Mouse (Mus musculus) lung, embryonic 14.5 days (tissue): ENCODE data around the gene Gm43517. TPM values are rescaled to one million over a fixed set of nuclear protein-coding genes. Genes with fewer than 3 reads are reported as not detected.

Experiments used
- ATAC-seq: fragments of 200-750 bp; cut with Nextera tagmentation; 2 replicates; pipeline ENCODE4 v1.8.0; 2017; ENCODE audit warnings: mild to moderate bottlenecking, moderate TSS enrichment, moderate library complexity; ENCODE audit not compliant: insufficient read depth
- DNase-seq: peaks from one replicate; pipeline ENCODE4 v3.0.0-alpha.2; 2015
- H3K27ac ChIP-seq: fragments of 300-500 bp; sonication (generic); 2 replicates; pipeline ENCODE4 v1.5.1; 2014; ENCODE audit warnings: low read depth, mild to moderate bottlenecking, moderate library complexity
- H3K27me3 ChIP-seq: fragments of 300-500 bp; sonication (generic); 2 replicates; pipeline ENCODE4 v1.6.1; 2014; ENCODE audit warnings: low read length, control low read depth; ENCODE audit not compliant: insufficient read depth
- H3K36me3 ChIP-seq: fragments of 300-500 bp; sonication (generic); 2 replicates; pipeline ENCODE4 v1.6.1; 2014; ENCODE audit warnings: control low read depth; ENCODE audit not compliant: insufficient read depth
- H3K4me1 ChIP-seq: fragments of 300-500 bp; sonication (generic); 2 replicates; pipeline ENCODE4 v1.6.1; 2014; ENCODE audit warnings: antibody characterized with exemption, control low read depth; ENCODE audit not compliant: insufficient read depth
- H3K4me2 ChIP-seq: fragments of 300-500 bp; sonication (generic); 2 replicates; pipeline ENCODE4 v1.6.1; 2014; ENCODE audit warnings: mild to moderate bottlenecking
- H3K4me3 ChIP-seq: fragments of 300-500 bp; sonication (generic); 2 replicates; pipeline ENCODE4 v1.5.1; 2014; ENCODE audit warnings: low read depth, low read length
- H3K9ac ChIP-seq: fragments of 300-500 bp; sonication (generic); 2 replicates; pipeline ENCODE4 v1.6.1; 2014
- H3K9me3 ChIP-seq: fragments of 300-500 bp; sonication (generic); 2 replicates; pipeline ENCODE4 v1.6.1; 2016; ENCODE audit warnings: low read depth, low read length, control low read depth
- CTCF ChIP-seq: IDR thresholded peaks from 2 replicates; pipeline ENCODE4 v1.5.1; 2016; ENCODE audit warnings: antibody characterized with exemption, low read depth
- WGBS: fragments of 180-500 bp; shearing (Covaris S2); extraction: QIAGEN DNeasy Blood & Tissue Kit; methylation state at CpG from one replicate; pipeline ENCODE4 v1.1.7; 2014; 5-methylcytosine and 5-hydroxymethylcytosine counted together
- polyA plus RNA-seq: library from polyadenylated mRNA; unstranded; fragments of >200 nt; fragmentation: Nextera tagmentation; extraction: Ambion mirVana; gene quantifications from 2 replicates; pipeline ENCODE4 v1.2.1, GENCODE M21; 2014

Gene Gm43517
- polyA plus RNA-seq, 1 experiment from 2014 or later = not detected

DNA sequence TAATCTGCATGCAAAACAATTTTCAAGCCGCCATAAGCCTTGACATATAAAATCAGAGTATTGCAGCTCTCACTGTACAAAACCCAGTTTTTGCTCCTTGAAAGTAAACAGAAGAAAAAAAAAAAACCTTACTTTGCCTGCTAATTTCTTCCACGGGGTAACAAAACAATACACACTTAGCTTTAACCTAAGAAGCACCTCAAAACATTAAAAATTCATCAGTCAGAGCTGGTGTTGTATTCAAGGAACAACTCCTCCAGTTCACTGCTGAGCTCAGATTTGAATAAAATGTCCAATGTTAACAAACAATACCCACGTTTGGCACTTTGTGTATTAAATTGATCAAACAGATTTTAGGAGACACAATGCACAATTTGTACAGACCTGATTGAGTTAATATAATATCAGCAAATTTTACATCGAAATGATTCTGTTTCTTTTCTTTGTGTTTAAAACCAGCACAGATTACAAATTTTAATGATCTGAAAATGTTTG is 3.9 kb upstream of the Gm43517 start:
- H3K27me3 ChIP-seq = peaks cover 99% of the 10 kb centered on the region
- TF ChIP-seq CTCF = no peak
- H3K9ac ChIP-seq = no peak overlapping the region
- DNase-seq (peak; percentile 3), ATAC-seq (no peak)
- H3K36me3 ChIP-seq = no peaks in the 10 kb centered on the region
- no peak overlapping the region for H3K4me3 ChIP-seq
- no peaks in the 10 kb centered on the region for H3K9me3 ChIP-seq
- no peak overlapping the region for H3K27ac ChIP-seq
- H3K4me2 ChIP-seq = no peak overlapping the region
- H3K4me1 ChIP-seq = peaks cover 4% of the 10 kb centered on the region; the same call in 1 of the 2 replicates
- WGBS = 6% methylated on average over 4 of the region's 4 CpGs

DNA sequence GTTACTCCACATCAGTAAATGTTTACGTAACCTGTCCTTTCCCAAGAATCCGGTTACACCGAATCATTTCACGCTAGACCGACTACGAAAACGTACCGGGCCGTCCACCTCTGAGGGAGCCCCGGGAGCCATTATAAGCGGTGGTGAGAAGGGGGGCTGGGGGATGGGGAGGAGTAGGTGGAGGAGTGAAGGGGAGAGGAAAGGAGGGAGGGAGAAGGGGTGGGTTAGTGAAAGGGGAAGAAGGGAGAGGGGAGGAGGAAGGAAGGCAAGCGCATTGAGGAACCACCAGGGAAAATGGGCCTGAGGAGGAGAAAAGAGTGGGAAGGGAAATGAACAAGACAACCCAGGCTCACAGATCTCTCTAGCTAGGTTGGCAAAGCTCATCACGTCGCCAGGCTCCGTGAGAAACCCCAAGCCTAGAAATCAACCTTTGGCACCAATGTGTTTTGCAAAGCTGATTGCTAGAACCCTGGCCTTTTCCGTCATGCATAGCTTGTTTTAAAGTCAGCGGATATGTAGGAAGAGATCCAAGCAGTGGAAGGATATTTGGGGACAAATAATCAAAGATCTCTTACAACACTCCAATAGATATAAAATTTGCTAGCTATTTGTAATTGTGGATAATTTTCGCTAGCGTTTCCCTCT is 3.1 kb upstream of the Gm43517 start:
- ATAC-seq (no peak), DNase-seq (peak; percentile 10)
- Histone ChIP-seq H3K36me3 (no peaks in the 10 kb centered on the region), H3K27ac (no peak overlapping the region), H3K4me2 (no peak overlapping the region), H3K4me1 (peaks cover 4% of the 10 kb centered on the region; the same call in 1 of the 2 replicates), H3K9me3 (no peaks in the 10 kb centered on the region), H3K4me3 (no peak overlapping the region), H3K9ac (no peak overlapping the region), H3K27me3 (peaks cover 99% of the 10 kb centered on the region)
- TF ChIP-seq CTCF = no peak
- WGBS = 2% methylated on average over 19 of the region's 19 CpGs

DNA sequence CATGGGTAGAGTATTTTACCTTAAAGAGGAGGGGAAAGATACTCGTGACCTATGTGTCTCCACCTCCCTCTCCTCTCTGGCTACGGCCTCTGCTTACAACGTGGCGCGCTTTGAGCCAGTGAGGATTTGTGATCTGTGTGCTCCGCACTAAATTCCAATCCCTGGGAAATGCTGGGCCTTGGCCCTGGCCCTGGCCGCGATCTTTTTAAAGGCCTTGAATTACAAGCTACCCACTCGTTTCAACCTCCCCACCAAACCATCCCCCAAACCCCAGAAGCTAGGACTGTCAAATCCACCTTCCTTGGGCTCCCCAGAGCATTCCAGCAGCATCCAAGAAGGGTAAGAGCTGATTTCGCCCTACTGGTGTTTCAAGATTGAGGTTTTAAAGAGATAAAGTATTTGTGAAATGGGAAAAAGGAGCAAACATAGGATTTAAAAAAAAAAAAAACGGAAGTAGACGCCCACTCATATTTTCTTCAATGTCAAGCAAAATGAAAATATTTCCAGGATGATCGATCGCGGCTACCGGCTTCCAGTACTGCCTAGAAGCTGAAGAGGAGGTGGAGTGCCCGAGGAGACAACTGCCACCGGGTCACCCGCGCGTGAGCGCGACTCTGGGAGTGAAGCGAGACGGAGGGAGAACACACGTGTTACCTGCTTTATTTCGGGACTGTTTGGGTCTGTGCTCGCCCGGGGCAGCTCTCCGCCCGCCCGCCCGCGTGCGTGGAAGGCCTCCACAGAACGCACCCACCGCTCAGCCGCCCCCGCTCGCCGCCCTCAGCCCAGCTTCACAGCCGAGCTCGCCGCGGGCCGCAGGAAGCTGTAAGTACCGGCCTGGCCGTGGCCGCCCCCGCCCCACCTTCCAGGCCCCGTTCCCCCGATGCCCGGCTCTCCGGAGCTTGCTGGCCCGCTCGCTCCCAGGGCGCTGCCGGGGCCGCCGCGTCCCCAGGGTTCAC is 2.1 kb upstream of the Gm43517 start, which contains the start of gene Foxg1:
TSS of gene Foxg1 (plus strand) at position 96 of the 956 bp plus-strand sequence.
- peak; percentile 18 for DNase-seq
- TF ChIP-seq CTCF = no peak
- Histone ChIP-seq H3K9ac (no peak within 1 kb of the TSS), H3K9me3 (no peaks in the 10 kb centered on the region), H3K4me2 (peak within 1 kb of the TSS; percentile 58), H3K4me1 (peaks cover 4% of the 10 kb centered on the region; the same call in 1 of the 2 replicates), H3K36me3 (no peaks in the 10 kb centered on the region), H3K27me3 (peaks cover 92% of the 10 kb centered on the region), H3K4me3 (peak within 1 kb of the TSS; percentile 38), H3K27ac (no peak within 1 kb of the TSS)
- under 1% methylated on average over 56 of the region's 61 CpGs for WGBS
- ATAC-seq = peak; percentile 64

DNA sequence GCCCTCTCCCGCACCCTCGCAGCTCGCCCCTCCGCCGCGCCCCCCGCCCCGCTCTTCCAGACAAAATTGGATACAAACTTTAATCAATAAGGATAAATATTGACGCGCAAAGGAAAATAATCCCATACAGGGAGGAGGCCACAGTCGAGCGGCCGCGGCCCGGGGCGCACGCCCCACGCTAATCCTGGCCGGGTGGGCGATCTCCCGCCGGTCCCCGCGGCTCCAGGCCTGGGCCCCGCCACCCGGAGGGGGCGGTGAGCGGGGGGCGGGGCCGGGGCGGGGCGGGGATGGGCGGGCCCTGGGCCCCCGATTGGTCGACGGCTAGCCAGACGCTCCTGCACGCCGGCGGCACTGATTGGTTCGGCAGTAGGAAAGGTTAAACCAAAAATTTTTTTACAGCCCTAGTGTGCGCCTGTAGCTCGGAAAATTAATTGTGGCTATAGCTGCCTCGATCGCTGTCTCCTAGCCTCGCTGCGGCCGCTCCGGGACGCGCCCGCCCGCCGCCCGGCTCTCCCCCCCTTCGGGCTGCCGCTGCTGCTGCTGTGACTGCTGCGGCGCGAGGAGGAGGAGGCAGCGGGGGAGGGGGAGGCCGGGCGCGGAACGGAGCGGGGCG is 1.3 kb upstream of the Gm43517 start:
- peak; percentile 50 for DNase-seq
- H3K36me3 ChIP-seq = no peaks in the 10 kb centered on the region
- H3K4me3 ChIP-seq = peak overlapping the region; percentile 38
- no peak overlapping the region for H3K9ac ChIP-seq
- H3K4me1 ChIP-seq = peaks cover 4% of the 10 kb centered on the region; the same call in 1 of the 2 replicates
- peak; percentile 90 for ATAC-seq
- H3K27me3 ChIP-seq = peaks cover 90% of the 10 kb centered on the region
- peak overlapping the region; percentile 58 for H3K4me2 ChIP-seq
- no peaks in the 10 kb centered on the region for H3K9me3 ChIP-seq
- WGBS = 1% methylated on average over 52 of the region's 67 CpGs
- no peak overlapping the region for H3K27ac ChIP-seq
- TF ChIP-seq CTCF = no peak

DNA sequence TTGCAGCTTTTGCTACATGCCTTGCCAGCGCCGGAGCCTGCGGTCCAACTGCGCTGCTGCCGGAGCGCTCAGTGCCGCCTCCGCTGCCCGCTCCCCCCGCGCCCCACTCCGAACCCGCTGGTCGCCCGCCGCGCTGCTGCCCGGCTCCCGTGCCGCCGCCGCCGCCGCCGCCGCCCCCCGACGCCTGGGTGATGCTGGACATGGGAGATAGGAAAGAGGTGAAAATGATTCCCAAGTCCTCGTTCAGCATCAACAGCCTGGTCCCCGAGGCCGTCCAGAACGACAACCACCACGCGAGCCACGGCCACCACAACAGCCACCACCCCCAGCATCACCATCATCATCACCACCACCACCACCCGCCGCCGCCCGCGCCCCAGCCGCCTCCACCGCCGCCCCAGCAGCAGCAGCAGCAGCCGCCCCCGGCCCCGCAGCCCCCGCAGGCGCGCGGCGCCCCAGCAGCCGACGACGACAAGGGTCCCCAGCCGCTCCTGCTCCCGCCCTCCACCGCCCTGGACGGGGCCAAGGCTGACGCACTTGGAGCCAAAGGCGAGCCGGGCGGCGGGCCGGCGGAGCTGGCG is 589 bp upstream of the Gm43517 start:
- no peak for ATAC-seq

DNA sequence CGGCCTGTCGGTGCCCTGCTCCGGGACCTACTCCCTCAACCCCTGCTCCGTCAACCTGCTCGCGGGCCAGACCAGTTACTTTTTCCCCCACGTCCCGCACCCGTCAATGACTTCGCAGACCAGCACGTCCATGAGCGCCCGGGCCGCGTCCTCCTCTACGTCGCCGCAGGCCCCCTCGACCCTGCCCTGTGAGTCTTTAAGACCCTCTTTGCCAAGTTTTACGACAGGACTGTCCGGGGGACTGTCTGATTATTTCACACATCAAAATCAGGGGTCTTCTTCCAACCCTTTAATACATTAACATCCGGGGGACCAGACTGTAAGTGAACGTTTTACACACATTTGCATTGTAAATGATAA is 637 bp downstream of the Gm43517 start:
- no peak for TF ChIP-seq CTCF
- ATAC-seq (no peak), DNase-seq (peak; percentile 4)
- under 1% methylated on average over 23 of the region's 23 CpGs for WGBS
- H3K4me3 ChIP-seq = peak overlapping the region; percentile 38; the same call in 1 of the 2 replicates
- H3K9ac ChIP-seq = no peak overlapping the region
- H3K9me3 ChIP-seq = no peaks in the 10 kb centered on the region
- no peaks in the 10 kb centered on the region for H3K36me3 ChIP-seq
- H3K27me3 ChIP-seq = peaks cover 85% of the 10 kb centered on the region
- no peak overlapping the region for H3K4me2 ChIP-seq
- peaks cover 4% of the 10 kb centered on the region; the same call in 1 of the 2 replicates for H3K4me1 ChIP-seq
- no peak overlapping the region for H3K27ac ChIP-seq

More for the DNA sequence above, 589 bp upstream of the Gm43517 start:
- no peak overlapping the region for H3K27ac ChIP-seq
- H3K4me3 ChIP-seq = peak overlapping the region; percentile 38
- no peak for DNase-seq
- H3K4me1 ChIP-seq = peaks cover 4% of the 10 kb centered on the region; the same call in 1 of the 2 replicates
- peak overlapping the region; percentile 58 for H3K4me2 ChIP-seq
- no peak for TF ChIP-seq CTCF
- no peaks in the 10 kb centered on the region for H3K9me3 ChIP-seq
- peaks cover 85% of the 10 kb centered on the region for H3K27me3 ChIP-seq
- H3K9ac ChIP-seq = no peak overlapping the region
- no peaks in the 10 kb centered on the region for H3K36me3 ChIP-seq
- WGBS = 2% methylated on average over 47 of the region's 66 CpGs
